Mouse (Mus musculus) neural tube, embryonic 11.5 days (tissue): ENCODE data around the gene Synrg. TPM values are rescaled to one million over a fixed set of nuclear protein-coding genes. Genes with fewer than 3 reads are reported as not detected.

Source experiments
- ATAC-seq: fragments of 200-750 bp; cut with Nextera tagmentation; 2 replicates; pipeline ENCODE4 v1.8.0; 2017; ENCODE audit warnings: moderate number of reproducible peaks, mild to moderate bottlenecking, moderate TSS enrichment, moderate library complexity; ENCODE audit not compliant: insufficient read depth, low FRiP score, low TSS enrichment
- DNase-seq: peaks from one replicate; pipeline ENCODE4 v3.0.0-alpha.2; 2015; ENCODE audit warnings: low spot score
- H3K27ac ChIP-seq: fragments of 300-500 bp; sonication (generic); 2 replicates; pipeline ENCODE4 v1.5.1; 2014; ENCODE audit warnings: low read depth, mild to moderate bottlenecking, low read length
- H3K27me3 ChIP-seq: fragments of 300-500 bp; sonication (generic); 2 replicates; pipeline ENCODE4 v1.6.1; 2014; ENCODE audit warnings: mild to moderate bottlenecking, low read length, mixed read lengths; ENCODE audit not compliant: control insufficient read depth, insufficient read depth
- H3K36me3 ChIP-seq: fragments of 300-500 bp; sonication (generic); 2 replicates; pipeline ENCODE4 v1.6.1; 2014; ENCODE audit warnings: mild to moderate bottlenecking, low read length, moderate library complexity, mixed read lengths; ENCODE audit not compliant: control insufficient read depth, insufficient read depth
- H3K4me1 ChIP-seq: fragments of 300-500 bp; sonication (generic); 2 replicates; pipeline ENCODE4 v1.6.1; 2014; ENCODE audit warnings: low read length, mixed read lengths; ENCODE audit not compliant: control insufficient read depth, insufficient read depth
- H3K4me2 ChIP-seq: fragments of 300-500 bp; sonication (generic); 2 replicates; pipeline ENCODE4 v1.6.1; 2014; ENCODE audit warnings: low read depth, mild to moderate bottlenecking, moderate library complexity
- H3K4me3 ChIP-seq: fragments of 300-500 bp; sonication (generic); 2 replicates; pipeline ENCODE4 v1.5.1; 2014; ENCODE audit warnings: low read depth, low read length
- H3K9ac ChIP-seq: fragments of 300-500 bp; sonication (generic); 2 replicates; pipeline ENCODE4 v1.6.1; 2014; ENCODE audit warnings: mild to moderate bottlenecking, low read length
- H3K9me3 ChIP-seq: fragments of 300-500 bp; sonication (generic); 2 replicates; pipeline ENCODE4 v1.6.1; 2016; ENCODE audit warnings: low read length; ENCODE audit not compliant: control insufficient read depth
- WGBS: fragments of 180-500 bp; shearing (Covaris S2); extraction: QIAGEN DNeasy Blood & Tissue Kit; methylation state at CpG from one replicate; pipeline ENCODE4 v1.1.7; 2014; 5-methylcytosine and 5-hydroxymethylcytosine counted together
- polyA plus RNA-seq: library from polyadenylated mRNA; unstranded; fragments of >200 nt; fragmentation: Nextera tagmentation; extraction: Ambion mirVana; gene quantifications from 2 replicates; pipeline ENCODE4 v1.2.1, GENCODE M21; 2014

Synrg gene
- polyA plus RNA-seq, 1 experiment from 2014 or later: 18.6 TPM

DNA sequence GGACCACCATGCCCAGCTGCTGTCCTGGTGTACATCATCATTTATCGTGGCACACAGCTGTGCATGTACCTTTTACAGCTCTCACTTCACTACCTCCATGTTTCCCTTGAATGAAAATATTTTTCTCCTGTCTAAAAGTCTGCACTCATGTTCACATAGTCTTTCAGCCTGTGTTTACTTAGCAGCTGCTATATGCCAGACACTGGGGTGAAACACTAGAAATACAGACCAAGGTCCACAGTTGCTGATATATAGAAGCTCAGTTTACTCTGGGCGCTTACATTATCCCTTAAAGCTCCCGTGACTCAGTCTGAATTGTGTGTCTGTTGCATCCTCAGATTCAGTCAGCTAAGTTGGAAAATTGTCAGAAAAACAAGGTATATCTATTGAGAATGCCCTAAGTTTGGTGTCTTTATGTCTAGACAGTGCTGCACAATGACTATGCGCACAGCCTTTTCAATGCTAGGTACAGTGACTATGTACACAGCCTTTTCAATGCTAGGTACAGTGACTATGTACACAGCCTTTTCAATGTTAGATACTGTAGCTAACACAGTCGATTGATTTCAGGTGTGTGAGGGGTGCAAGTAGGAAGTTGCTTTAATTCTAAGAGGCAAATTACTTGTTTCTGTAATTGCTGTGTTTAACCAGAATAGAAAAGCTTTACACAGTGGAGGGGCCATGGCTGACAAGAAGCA is 33.1 kb downstream of the Synrg start:
- no peak for ATAC-seq
- WGBS: 96% methylated on average over 5 of the region's 5 CpGs

DNA sequence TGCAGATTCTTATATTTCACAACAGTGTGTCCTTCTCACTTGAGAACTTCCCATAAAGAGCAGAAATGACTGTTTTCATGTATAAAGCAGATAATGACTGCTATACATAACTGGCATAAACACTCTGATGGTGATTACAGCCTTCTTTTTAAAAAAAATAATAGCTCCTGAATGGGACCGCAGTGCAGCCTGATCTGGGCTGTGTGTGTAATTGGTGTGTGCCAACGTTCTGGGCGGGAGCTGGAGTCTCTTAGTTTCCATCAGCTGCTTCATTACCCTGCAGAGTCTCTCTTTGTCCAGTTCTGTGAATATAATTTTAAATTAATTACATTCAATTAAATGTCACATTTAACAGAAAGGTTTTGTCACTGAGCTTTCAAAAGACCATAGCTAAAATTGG is 34.8 kb downstream of the Synrg start:
- Histone ChIP-seq H3K4me2 (no peak overlapping the region), H3K27me3 (no peaks in the 10 kb centered on the region), H3K4me1 (no peaks in the 10 kb centered on the region), H3K9me3 (no peaks in the 10 kb centered on the region), H3K36me3 (peaks cover 5% of the 10 kb centered on the region), H3K4me3 (no peak overlapping the region), H3K9ac (no peak overlapping the region), H3K27ac (no peak overlapping the region)
- DNase-seq: no peak
- WGBS: 90% methylated on average over 3 of the region's 3 CpGs
- no peak for ATAC-seq

More for the DNA sequence above, 33.1 kb downstream of the Synrg start:
- Histone ChIP-seq H3K4me3 (no peak overlapping the region), H3K4me2 (no peak overlapping the region), H3K36me3 (peaks cover 5% of the 10 kb centered on the region), H3K27ac (no peak overlapping the region), H3K9me3 (no peaks in the 10 kb centered on the region), H3K9ac (no peak overlapping the region), H3K4me1 (no peaks in the 10 kb centered on the region), H3K27me3 (no peaks in the 10 kb centered on the region)
- DNase-seq: no peak

DNA sequence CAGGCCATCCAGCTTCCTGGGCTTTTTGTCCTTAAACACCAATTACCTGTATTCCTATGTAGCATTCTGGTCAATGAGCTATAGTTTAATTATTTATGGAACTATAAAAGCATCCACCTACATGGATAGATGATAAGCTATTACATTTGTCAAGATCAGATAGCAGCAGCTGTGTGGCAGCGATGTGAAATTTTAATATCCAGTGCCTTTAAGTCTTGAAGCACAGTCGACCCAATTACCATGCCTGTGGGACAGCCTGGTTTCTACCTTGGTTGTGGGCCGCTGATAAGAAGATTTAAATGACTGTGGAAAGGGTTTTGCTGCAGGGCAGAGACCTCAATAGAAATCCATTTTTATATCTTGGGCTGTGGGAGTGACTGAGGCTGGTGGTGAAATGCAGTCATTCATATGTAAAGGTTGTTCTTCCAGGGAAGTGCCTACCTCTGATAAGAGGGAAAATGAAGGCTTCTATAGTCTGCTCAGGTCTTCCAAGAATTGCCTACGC is 35.2 kb downstream of the Synrg start:
- DNase-seq (no peak), ATAC-seq (no peak)
- H3K9me3 ChIP-seq: no peaks in the 10 kb centered on the region
- H3K4me2 ChIP-seq: no peak overlapping the region
- peaks cover 5% of the 10 kb centered on the region for H3K36me3 ChIP-seq
- H3K27ac ChIP-seq: no peak overlapping the region
- no peaks in the 10 kb centered on the region for H3K4me1 ChIP-seq
- WGBS: 87% methylated on average over 4 of the region's 4 CpGs
- no peaks in the 10 kb centered on the region for H3K27me3 ChIP-seq
- no peak overlapping the region for H3K9ac ChIP-seq
- H3K4me3 ChIP-seq: no peak overlapping the region

DNA sequence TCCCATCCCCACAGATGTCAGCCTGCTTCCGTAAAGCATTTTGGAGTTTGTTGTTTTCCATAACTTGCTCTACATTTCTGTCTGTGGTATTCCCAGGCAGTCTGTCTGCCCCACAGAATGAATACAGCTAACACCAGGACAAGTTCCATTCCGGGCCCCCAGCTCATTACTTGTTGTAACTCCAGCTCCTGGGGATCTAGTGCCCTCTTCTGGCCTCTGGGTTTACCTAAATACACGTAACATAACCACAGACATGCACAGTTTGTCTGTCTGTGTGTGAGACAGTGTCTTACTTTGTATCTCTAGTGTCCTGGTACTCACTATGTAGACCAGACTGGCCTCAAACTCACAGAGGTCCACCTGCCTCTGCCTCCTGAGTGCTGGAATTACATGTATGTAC is 37.0 kb downstream of the Synrg start:
- no peak overlapping the region for H3K4me2 ChIP-seq
- 84% methylated on average over 3 of the region's 3 CpGs for WGBS
- H3K4me1 ChIP-seq: no peaks in the 10 kb centered on the region
- H3K36me3 ChIP-seq: peaks cover 2% of the 10 kb centered on the region; the same call in 1 of the 2 replicates
- no peak overlapping the region for H3K27ac ChIP-seq
- H3K4me3 ChIP-seq: no peak overlapping the region
- no peaks in the 10 kb centered on the region for H3K27me3 ChIP-seq
- no peaks in the 10 kb centered on the region for H3K9me3 ChIP-seq
- ATAC-seq (no peak), DNase-seq (no peak)
- H3K9ac ChIP-seq: no peak overlapping the region

DNA sequence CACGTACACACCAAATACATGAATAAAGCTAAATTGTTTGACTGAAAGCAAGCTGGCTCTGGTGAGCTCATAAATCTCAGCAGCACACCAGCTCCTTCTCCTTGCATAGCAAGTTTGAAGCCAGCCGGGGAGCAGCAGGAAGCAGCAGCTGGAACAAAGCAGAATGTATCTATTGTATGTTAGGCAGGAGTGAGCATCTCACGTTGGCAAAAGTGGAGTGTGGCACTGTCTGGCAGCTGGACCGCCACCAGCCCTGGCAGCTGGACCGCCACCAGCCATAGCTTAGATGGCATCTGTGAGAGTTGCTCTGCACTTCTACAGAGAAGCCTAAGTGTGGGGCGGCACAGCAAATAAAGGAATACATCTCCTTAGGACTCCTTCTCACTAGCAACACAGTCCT is 39.8 kb downstream of the Synrg start:
- H3K4me1 ChIP-seq: no peaks in the 10 kb centered on the region
- peaks cover 2% of the 10 kb centered on the region; the same call in 1 of the 2 replicates for H3K36me3 ChIP-seq
- ATAC-seq (no peak), DNase-seq (no peak)
- 86% methylated on average over 6 of the region's 6 CpGs for WGBS
- H3K27me3 ChIP-seq: no peaks in the 10 kb centered on the region
- no peaks in the 10 kb centered on the region for H3K9me3 ChIP-seq
- H3K9ac ChIP-seq: no peak overlapping the region
- no peak overlapping the region for H3K27ac ChIP-seq
- no peak overlapping the region for H3K4me3 ChIP-seq
- no peak overlapping the region for H3K4me2 ChIP-seq

DNA sequence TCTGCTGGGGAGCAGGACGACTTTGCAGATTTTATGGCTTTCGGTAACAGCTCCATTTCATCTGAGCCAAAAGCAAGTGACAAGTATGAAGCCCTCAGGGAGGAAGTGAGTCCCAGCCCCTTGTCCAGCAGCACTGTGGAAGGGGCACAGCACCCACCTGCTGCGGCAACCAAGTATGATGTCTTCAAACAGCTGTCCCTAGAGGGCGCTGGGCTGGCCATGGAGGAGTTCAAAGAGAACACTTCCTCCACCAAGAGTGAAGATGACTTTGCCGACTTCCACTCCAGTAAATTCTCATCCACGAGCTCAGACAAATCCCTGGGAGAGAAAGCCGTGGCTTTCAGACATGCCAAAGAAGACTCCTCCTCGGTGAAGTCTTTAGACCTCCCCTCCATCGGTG is 44.8 kb downstream of the Synrg start:
- Histone ChIP-seq H3K27me3 (no peaks in the 10 kb centered on the region), H3K4me1 (peaks cover 10% of the 10 kb centered on the region; the same call in 1 of the 2 replicates), H3K4me3 (no peak overlapping the region), H3K9ac (no peak overlapping the region), H3K9me3 (no peaks in the 10 kb centered on the region), H3K27ac (no peak overlapping the region), H3K4me2 (no peak overlapping the region), H3K36me3 (peaks cover 2% of the 10 kb centered on the region; the same call in 1 of the 2 replicates)
- DNase-seq (no peak), ATAC-seq (no peak)
- 81% methylated on average over 9 of the region's 9 CpGs for WGBS

DNA sequence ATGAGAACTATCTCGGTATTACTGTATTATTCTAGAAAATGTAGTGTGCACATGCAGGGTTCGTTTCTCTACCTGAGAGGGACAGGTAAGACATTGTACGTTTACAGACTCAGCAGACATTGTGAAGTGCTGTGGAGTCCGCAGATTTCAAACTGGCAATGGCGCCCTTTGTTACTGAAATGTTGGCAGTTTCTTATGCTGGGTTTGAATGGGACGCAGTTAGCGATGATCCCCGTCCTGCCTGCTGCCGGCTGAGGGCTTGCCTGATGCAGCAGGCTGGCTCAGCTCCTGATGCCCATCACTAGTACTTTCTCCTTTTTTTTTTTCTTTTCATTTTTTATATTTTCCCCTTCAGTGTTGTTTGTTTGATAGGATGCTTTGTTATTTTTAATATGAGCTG is 46.2 kb downstream of the Synrg start:
- DNase-seq (no peak), ATAC-seq (no peak)
- Histone ChIP-seq H3K9ac (no peak overlapping the region), H3K9me3 (no peaks in the 10 kb centered on the region), H3K27me3 (no peaks in the 10 kb centered on the region), H3K4me1 (peaks cover 10% of the 10 kb centered on the region; the same call in 1 of the 2 replicates), H3K36me3 (peaks cover 2% of the 10 kb centered on the region; the same call in 1 of the 2 replicates), H3K4me3 (no peak overlapping the region), H3K4me2 (no peak overlapping the region), H3K27ac (no peak overlapping the region)
- 74% methylated on average over 9 of the region's 9 CpGs for WGBS

DNA sequence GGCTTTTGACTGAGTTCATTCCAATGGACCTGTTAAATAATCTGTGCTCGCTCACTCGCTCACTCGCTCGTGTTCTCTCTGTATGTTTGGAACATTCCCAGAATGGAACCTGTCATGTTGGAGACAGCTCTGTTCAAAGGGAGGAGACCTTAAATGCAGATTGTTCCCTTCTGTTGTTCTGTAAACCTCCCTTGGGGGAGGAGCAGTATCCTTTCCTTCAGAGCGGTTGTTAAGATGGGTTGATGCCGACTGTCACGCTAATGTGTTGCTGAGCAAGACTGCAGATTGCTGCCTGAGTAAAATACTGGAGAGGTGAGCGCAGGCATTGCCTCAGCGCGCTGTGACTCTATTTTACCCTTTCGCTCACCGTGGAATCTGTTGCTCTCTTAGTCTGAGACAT is 46.8 kb downstream of the Synrg start:
- Histone ChIP-seq H3K4me2 (no peak overlapping the region), H3K4me1 (peaks cover 10% of the 10 kb centered on the region; the same call in 1 of the 2 replicates), H3K4me3 (no peak overlapping the region), H3K9ac (no peak overlapping the region), H3K27ac (no peak overlapping the region), H3K27me3 (no peaks in the 10 kb centered on the region), H3K9me3 (no peaks in the 10 kb centered on the region), H3K36me3 (peaks cover 2% of the 10 kb centered on the region; the same call in 1 of the 2 replicates)
- no peak for DNase-seq
- no peak for ATAC-seq
- 26% methylated on average over 12 of the region's 12 CpGs for WGBS

DNA sequence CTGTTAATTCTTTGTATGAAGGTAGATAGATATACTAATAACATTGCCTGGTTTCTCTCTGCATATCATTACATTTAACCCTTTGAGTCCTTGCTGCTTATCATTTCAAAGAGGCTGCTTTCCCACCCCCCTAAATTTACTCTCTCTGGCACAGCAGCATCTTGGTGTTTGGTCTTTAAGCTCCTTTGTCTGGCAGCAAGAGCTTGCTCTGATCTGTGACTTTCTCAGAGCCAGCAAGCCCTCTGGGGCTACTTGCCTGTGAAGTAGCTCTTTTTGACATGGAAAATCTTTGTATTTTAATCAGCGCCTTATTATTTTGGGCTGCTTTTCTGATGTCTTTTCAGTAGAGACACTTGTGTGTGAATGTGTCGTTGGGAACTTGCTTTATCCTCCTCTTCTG is 47.3 kb downstream of the Synrg start:
- H3K27ac ChIP-seq: no peak overlapping the region
- ATAC-seq (no peak), DNase-seq (no peak)
- no peak overlapping the region for H3K9ac ChIP-seq
- no peaks in the 10 kb centered on the region for H3K9me3 ChIP-seq
- peaks cover 2% of the 10 kb centered on the region; the same call in 1 of the 2 replicates for H3K36me3 ChIP-seq
- WGBS: 37% methylated on average over 2 of the region's 2 CpGs
- no peak overlapping the region for H3K4me3 ChIP-seq
- no peaks in the 10 kb centered on the region for H3K27me3 ChIP-seq
- peaks cover 10% of the 10 kb centered on the region; the same call in 1 of the 2 replicates for H3K4me1 ChIP-seq
- H3K4me2 ChIP-seq: no peak overlapping the region
